8 mouse cellular contexts compared by ENCODE assay signal in genomic region chr5:147825375-147825969, GRCm38 (mm10). TPM values are rescaled to one million over a fixed set of nuclear protein-coding genes. Genes with fewer than 3 reads are reported as not detected.
DNase-seq lines count a peak whose midpoint lies in the region; ATAC-seq and TF ChIP-seq lines count a peak whose summit lies in the region.

No protein-coding gene starts in this region.

- no peaks in the 10 kb centered on the region for H3K36me3 ChIP-seq in hindbrain, embryonic 13.5 days
- no peaks in the 10 kb centered on the region for H3K36me3 ChIP-seq in hindbrain, embryonic 10.5 days
- H3K36me3 ChIP-seq in kidney, adult 2 months (ENCODE audit: control insufficient read depth, insufficient read depth, low read length), result no peaks in the 10 kb centered on the region
- no peaks in the 10 kb centered on the region for H3K36me3 ChIP-seq in midbrain, embryonic 15.5 days (replicated peaks)

- no peak for ATAC-seq in hindbrain, embryonic 13.5 days (ENCODE audit: low FRiP score)
- ATAC-seq in midbrain, embryonic 15.5 days (replicated peaks), result no peak; the same call in 1 of the 2 replicates

- H3K27ac ChIP-seq in hindbrain, embryonic 13.5 days, result no peak overlapping the region
- H3K27ac ChIP-seq in hindbrain, embryonic 10.5 days, result no peak overlapping the region
- no peak overlapping the region for H3K27ac ChIP-seq in kidney, adult 2 months (ENCODE audit: insufficient read depth, low read depth, low read length)
- no peak overlapping the region for H3K27ac ChIP-seq in midbrain, embryonic 15.5 days
- no peak overlapping the region for H3K27ac ChIP-seq in left cerebral cortex, adult 2 months

- no peak for TF ChIP-seq CTCF in kidney, adult 2 months (conservative IDR thresholded peaks at IDR 0.05; ENCODE audit: insufficient read depth, insufficient read length, low read depth, low read length)
- no peak for TF ChIP-seq CTCF in left cerebral cortex, adult 2 months (IDR thresholded peaks at IDR 0.05)

- H3K9me3 ChIP-seq in hindbrain, embryonic 13.5 days, result no peaks in the 10 kb centered on the region
- H3K9me3 ChIP-seq in hindbrain, embryonic 10.5 days, result peaks cover 3% of the 10 kb centered on the region; the same call in 1 of the 2 replicates
- H3K9me3 ChIP-seq in midbrain, embryonic 15.5 days, result no peaks in the 10 kb centered on the region

- no peaks in the 10 kb centered on the region for H3K27me3 ChIP-seq in hindbrain, embryonic 13.5 days
- H3K27me3 ChIP-seq in hindbrain, embryonic 10.5 days (ENCODE audit: insufficient read depth, poor library complexity, severe bottlenecking), result no peaks in the 10 kb centered on the region
- H3K27me3 ChIP-seq in kidney, adult 2 months (replicated peaks; ENCODE audit: control insufficient read depth, insufficient read depth, low read length), result no peaks in the 10 kb centered on the region
- H3K27me3 ChIP-seq in midbrain, embryonic 15.5 days (replicated peaks), result no peaks in the 10 kb centered on the region

- H3K4me1 ChIP-seq in hindbrain, embryonic 13.5 days (replicated peaks), result 0 out of 2 replicates have a peak, but pooled peaks cover 9% of the 10 kb centered on the region
- H3K4me1 ChIP-seq in hindbrain, embryonic 10.5 days (replicated peaks), result peaks cover 10% of the 10 kb centered on the region
- no peaks in the 10 kb centered on the region for H3K4me1 ChIP-seq in kidney, adult 2 months (ENCODE audit: control insufficient read depth, insufficient read depth, low read length)
- no peaks in the 10 kb centered on the region for H3K4me1 ChIP-seq in midbrain, embryonic 15.5 days

- peak overlapping the region; percentile 39; the same call in 1 of the 2 replicates for H3K9ac ChIP-seq in hindbrain, embryonic 13.5 days
- H3K9ac ChIP-seq in midbrain, embryonic 15.5 days, result no peak overlapping the region

- no peak for DNase-seq in hindbrain, embryonic 10.5 days (ENCODE audit: low spot score)
- peak; percentile 38 for DNase-seq in heart, adult 18-20 months
- DNase-seq in kidney, adult 2 months, result peak; percentile 39
- DNase-seq in left cerebral cortex, adult 2 months (ENCODE audit: extremely low spot score in 1 of 2, low spot score in 2 of 2), result no peak
- DNase-seq in cerebellum, adult 8-10 months, result no peak
- no peak for DNase-seq in spleen, adult 18-20 months

- H3K4me2 ChIP-seq in hindbrain, embryonic 13.5 days, result no peak overlapping the region
- H3K4me2 ChIP-seq in midbrain, embryonic 15.5 days, result peak overlapping the region; percentile 17

- 58% methylated on average over 22 of the region's 22 CpGs for WGBS in hindbrain, embryonic 13.5 days
- WGBS in hindbrain, embryonic 10.5 days, result 58% methylated on average over 22 of the region's 22 CpGs
- 54% methylated on average over 22 of the region's 22 CpGs for WGBS in kidney, adult 2 months
- WGBS in midbrain, embryonic 15.5 days, result 51% methylated on average over 22 of the region's 22 CpGs

- H3K4me3 ChIP-seq in hindbrain, embryonic 13.5 days, result no peak overlapping the region
- no peak overlapping the region for H3K4me3 ChIP-seq in hindbrain, embryonic 10.5 days
- no peak overlapping the region for H3K4me3 ChIP-seq in kidney, adult 2 months (ENCODE audit: insufficient read depth, low read depth, low read length)
- H3K4me3 ChIP-seq in midbrain, embryonic 15.5 days, result no peak overlapping the region
- H3K4me3 ChIP-seq in left cerebral cortex, adult 2 months, result no peak overlapping the region; the same call in 1 of the 2 replicates

- intact Hi-C loops in left cerebral cortex, adult 2 months (cut with DNase I), result no loop called here

- TF ChIP-seq POLR2A in kidney, adult 2 months (IDR thresholded peaks at IDR 0.05; ENCODE audit: low read depth, low read length), result no peak

RNA-seq across cellular contexts. Expression of gene Pomp, which starts 34.8 kb away (rescaled TPM):
- polyA plus RNA-seq in hindbrain, embryonic 13.5 days (2015; fragmentation: Nextera tagmentation; extraction: Ambion mirVana), result 532 and 548 TPM in 2 replicates
- 499 and 521 TPM in 2 replicates for polyA plus RNA-seq in hindbrain, embryonic 10.5 days (2016; fragmentation: Nextera tagmentation; extraction: Ambion mirVana)
- 100 to 1,000 TPM; 171 to 202 TPM for total RNA-seq in heart, adult 18-20 months (2021)
- 74.6 and 109 TPM in 2 replicates for polyA plus RNA-seq in kidney, adult 2 months (2012; rRNA removed)
- 425 and 436 TPM in 2 replicates for polyA plus RNA-seq in midbrain, embryonic 15.5 days (2015; fragmentation: Nextera tagmentation; extraction: Ambion mirVana)
- total RNA-seq in left cerebral cortex, adult 2 months (2021), result 100 to 1,000 TPM; 186 to 206 TPM

Comparison
In these comparisons a context has a peak if more than half of its experiments do, and no peak if none do; other contexts are left out.
1. DNase-seq: peak in heart, adult 18-20 months (2 of 2) and kidney, adult 2 months (single experiment); none in hindbrain, embryonic 10.5 days (single experiment), left cerebral cortex, adult 2 months (0 of 2), cerebellum, adult 8-10 months (single experiment) and spleen, adult 18-20 months (0 of 2).